Mouse (Mus musculus) erythroblast, embryonic 14.5 days (primary cell): ENCODE data around the gene Tbc1d24.

ENCODE experiments used
- GATA1 ChIP-seq: IDR thresholded peaks from 2 replicates; pipeline ENCODE4 v1.6.1; 2012; ENCODE audit warnings: low read length, inconsistent platforms, mixed read lengths
- TAL1 ChIP-seq: IDR thresholded peaks from 3 replicates; pipeline ENCODE4 v1.6.1; 2012; ENCODE audit warnings: low read length, inconsistent platforms, mixed read lengths

DNA sequence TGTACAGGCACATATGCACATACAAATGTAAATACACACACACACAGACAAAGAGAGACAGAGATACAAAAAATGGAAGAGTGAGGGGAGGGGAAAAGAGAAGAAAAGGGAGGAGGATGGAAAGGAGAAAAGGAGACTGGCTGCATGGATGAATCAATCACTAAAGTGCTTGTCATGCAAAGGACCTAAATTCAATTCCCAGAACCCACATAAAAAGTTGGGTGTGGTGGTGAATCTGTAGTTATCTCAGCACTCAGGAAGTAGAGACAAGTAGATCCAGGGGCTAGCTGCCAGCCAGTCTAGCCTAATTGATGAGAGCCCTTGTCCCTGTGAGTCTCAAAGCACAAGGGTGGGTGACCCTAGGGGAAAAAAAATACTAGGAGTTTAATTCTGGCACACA, 71.3 kb downstream of the Tbc1d24 start:
- TF ChIP-seq GATA1 = no peak
- TF ChIP-seq TAL1 = no peak
